Mouse (Mus musculus): ENCODE results near the gene Bcl7a. TPM values are rescaled to one million over a fixed set of nuclear protein-coding genes. Genes with fewer than 3 reads are reported as not detected.

The Bcl7a gene
- total RNA-seq (2017), result 1.3 to 5.0 TPM (median 2.7 TPM) in 3 replicates

DNA sequence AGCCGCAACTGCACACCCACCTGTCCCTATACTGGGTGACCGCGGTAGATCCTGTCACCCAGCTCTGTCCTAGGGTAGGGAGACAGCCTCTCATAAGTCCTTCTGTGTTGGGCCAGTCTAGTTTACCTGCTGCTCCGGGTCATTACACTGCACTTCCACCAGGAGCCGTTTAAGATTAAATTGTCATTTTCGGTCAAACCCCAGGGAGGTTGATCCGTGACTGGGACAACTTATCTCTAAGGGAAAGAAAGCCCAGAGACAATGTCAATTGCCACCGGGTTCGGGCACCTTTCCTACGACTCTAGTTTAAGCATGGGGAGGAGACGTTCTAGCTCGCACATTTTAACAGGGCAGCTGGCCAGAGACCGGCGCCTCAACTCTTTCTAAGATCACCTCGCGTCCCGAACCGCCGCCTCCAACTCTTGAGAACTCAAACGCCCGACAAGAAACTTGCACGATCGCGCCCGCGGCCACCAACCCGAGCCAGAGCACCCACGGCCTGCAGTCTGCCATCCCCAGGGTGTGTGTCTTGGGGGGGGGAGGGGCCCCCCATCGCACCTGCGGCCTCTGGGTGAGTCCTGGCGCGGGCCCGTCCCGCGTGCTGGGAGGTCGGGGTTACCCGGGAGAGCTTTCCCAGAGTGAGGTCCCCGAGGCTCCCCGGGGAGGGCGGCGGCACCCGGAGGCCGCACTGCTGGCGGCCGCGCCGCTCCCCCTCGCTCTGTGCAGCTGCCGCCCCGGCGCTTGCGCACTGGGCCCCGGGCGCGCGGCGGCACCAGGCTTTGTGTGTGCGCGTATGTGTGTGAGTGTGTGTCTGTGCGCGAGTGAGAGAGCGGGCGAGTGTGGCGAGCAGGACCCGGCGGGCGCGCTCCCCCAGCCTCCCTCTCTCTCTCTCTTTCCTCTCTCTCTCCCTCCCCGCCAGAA is at the start of gene Bcl7a:
Gene Bcl7a (plus strand): TSS at position 128 of the 921 bp plus-strand sequence.
- peak; percentile 47 for ATAC-seq (replicated peaks; ENCODE audit: insufficient number of reproducible peaks, low FRiP score, low TSS enrichment, poor library complexity, severe bottlenecking)

DNA sequence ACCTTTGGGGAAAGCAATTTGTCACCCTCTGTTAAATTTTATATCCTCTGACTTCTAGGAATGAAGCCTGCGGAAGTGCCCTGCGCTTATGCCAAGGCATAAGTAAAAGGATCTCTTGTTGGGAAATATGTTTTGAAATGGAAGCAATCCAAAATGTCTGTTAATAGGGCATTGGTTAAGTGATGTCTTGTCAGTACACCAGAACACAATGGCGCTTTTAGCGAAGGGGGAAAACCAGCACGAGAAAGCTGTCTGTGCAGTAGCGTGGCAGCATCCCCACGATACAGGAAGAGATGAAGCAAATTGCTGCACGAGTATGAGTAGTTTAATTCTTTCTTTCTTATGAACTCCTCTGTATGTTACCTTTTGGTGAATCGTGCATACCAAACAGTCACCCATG is 49.0 kb upstream of the Bcl7a start:
- no peak for ATAC-seq (replicated peaks; ENCODE audit: insufficient number of reproducible peaks, low FRiP score, low TSS enrichment, poor library complexity, severe bottlenecking)

DNA sequence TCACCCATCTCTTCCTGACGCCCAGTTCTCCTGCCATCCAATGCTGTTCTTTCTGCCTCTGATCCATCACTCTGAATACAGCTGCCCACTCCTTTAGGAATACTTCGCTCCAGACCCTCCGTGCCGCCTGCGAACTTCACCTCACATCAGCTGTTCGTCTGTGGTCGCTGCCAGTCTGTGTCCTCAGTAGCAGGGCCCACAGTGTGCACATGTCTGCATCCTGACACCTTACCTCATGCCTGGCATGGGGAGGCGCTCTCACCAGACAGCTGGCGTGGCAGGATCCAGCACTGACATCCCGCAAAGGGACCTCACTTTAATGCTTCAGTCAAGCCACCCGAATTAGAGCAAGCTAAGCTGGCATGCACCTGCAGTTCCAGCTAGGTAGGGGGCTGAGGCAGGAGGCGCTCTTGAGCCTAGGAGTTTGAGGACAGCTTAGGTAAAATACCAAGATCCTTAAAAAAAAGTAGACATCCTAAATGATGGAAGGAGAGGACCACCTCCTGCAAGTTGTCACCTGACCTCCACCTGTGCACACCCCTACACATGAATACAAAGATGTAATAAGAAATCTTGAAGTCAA is 47.3 kb upstream of the Bcl7a start:
- no peak for ATAC-seq (replicated peaks; ENCODE audit: insufficient number of reproducible peaks, low FRiP score, low TSS enrichment, poor library complexity, severe bottlenecking)

DNA sequence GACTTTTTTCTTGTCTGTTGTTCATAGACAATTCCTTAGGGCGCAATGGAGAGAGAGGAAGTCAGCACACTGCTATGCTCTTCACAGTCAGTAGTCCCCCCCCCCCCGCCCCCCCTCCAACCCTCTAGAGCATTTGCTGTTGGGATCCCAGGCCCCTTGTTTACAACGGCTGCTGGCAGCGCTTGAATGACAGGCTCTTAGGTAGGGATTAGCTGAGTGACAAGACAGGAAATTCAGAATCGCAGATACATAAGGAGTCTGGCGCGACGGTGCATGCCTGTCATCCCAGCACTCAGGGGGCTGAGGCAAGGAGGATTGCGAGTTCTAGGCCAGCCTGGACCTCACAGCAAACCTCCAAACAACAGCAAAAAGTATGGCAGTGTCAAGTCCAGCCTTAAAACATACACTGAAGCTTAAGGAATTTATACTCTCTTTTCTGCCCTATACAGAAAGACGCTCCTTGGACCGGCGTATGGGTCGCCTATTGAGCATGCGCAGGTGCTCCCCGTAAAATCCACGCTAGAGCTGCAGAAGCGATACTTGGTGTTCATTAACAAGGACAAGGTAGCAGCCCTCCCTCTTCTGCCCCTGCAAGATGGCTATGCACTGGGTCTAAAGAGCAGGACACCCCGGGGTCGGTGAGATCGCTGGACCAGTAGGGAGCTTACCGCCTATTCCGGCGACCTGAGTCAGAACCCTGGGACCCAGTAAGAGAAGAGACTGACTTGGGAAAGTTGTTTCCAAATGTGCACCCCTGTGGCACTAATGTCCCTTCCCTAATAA is 46.5 kb upstream of the Bcl7a start:
- ATAC-seq (replicated peaks; ENCODE audit: insufficient number of reproducible peaks, low FRiP score, low TSS enrichment, poor library complexity, severe bottlenecking), result no peak

DNA sequence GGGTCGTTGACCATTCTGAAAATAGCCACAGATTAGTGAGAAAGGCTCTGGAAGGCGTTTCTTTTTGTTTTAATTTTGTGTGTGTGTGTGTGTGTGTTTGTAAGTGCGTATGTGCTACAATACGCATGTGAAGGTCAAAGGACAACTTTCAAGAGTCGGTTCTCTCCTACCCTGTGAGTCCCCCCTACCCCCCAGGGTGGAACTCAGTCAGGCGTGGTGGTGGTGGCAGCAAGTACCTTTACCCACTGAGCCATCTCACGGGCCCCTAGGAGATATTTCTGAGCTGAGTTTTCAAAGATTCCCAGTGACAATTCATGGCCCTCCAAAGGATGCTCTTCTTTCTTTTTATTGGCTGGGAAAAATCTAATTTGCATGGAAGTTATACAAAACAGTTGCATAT is 45.8 kb upstream of the Bcl7a start:
- no peak for ATAC-seq (replicated peaks; ENCODE audit: insufficient number of reproducible peaks, low FRiP score, low TSS enrichment, poor library complexity, severe bottlenecking)

DNA sequence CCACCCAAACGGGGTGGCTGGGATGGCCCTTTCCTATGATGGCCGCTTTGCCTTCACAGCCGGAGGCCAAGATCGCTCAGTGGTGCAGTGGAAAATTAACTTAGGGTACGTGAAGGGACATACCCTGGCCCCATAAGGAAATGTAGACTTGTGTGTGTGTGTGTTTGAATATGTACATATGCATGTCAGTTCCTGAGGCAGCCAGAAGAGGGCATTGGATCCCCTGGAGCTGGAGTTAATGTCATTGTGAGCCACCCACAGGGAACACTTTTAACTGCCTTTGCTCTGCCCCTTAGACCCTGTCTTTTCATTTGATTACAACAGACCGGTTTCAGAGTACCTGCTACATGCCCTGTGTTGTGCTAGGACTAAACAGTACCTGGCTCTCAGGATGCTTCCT is 45.1 kb upstream of the Bcl7a start:
- no peak for ATAC-seq (replicated peaks; ENCODE audit: insufficient number of reproducible peaks, low FRiP score, low TSS enrichment, poor library complexity, severe bottlenecking)

DNA sequence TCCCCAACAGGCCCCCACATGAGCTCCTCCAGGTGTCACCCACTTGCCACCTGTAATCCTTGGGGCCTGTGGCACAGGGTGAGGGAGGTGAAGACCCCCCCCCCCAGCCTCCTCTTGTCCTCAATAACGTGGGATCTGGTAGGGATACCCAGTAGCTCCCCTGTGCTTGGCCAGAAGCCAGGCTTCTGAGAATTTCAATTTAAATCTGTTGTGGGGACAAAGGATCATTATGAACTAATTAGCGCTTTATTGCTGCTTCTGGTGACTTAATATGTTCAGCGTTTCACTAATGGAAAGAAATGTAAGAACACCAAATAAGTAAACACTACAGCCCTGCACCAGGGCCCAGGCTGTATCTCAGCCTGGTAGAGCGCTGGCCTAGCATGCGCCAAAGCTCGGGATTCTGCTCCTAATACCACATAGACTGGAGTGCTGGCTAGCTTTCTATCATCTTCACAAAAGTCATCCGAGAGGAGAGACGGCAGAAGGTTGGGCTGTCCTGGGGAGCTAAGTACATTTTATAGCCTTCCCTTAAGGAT is 43.1 kb upstream of the Bcl7a start:
- no peak for ATAC-seq (replicated peaks; ENCODE audit: insufficient number of reproducible peaks, low FRiP score, low TSS enrichment, poor library complexity, severe bottlenecking)

DNA sequence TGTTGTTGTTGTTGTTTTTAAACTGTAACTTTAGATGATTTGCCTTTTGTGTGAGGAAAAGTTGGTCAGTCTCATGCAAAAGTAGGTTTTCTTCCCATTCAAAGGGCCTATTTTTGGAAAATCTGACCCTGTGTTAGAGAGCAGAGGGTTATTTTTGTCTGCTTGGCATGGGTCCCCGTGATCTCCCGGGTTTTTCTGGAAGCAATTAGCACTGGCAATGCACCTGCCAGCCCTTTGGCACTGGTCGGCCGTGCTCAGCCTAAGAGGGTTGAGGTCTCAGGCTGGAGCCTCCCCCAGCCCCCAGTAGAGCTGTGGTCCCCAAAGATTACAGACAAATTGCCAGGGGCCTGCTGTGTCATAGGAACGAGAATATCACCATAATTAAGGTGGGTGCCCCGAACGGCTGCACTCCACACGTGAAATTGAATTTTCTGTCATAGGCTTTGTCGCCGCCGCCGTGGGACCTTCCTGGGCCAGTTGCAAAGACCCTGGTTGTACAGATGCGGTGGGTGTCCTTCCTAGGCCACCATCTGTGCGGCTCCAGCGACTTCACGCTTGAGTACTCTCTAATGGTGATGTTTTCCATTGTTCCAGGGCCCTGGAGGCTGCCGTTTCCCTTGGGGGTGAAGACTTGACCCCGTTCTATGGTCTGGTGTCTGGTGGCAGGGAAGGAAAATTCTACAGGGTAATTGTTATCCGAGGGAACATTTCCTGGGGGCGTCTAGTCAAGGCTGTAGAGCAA is 41.7 kb upstream of the Bcl7a start:
- no peak for ATAC-seq (replicated peaks; ENCODE audit: insufficient number of reproducible peaks, low FRiP score, low TSS enrichment, poor library complexity, severe bottlenecking)

DNA sequence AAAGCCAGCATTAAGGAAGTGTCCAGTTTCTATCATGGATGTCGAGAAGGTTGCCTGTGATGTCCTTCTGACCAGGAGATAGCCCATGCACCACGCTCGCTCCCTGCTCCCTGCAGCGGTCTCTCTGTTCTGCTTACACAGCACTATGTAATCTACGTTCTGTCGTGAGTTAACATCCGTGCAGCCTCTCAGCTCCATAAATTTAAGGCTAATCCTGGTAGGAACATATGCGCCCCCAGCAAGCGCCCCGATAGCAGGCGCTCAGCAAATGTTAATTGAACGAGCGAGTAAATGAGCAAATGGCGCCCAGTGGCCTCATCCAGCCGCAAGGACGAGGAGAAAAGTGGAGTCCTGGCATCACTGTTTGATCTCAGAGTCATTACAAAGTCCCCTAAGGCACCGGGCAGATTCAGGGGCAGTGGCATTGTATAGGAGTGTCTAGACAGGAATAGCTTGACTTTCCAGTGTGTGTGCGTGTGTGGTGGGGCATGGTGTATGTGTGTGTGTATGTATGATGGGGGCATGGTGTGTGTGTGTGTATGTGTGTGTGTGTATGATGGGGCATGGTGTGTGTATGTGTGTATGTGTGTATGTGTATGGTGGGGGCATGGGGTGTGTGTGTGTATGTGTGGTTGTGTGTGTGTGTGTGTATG is 35.9 kb upstream of the Bcl7a start:
- no peak for ATAC-seq (replicated peaks; ENCODE audit: insufficient number of reproducible peaks, low FRiP score, low TSS enrichment, poor library complexity, severe bottlenecking)

DNA sequence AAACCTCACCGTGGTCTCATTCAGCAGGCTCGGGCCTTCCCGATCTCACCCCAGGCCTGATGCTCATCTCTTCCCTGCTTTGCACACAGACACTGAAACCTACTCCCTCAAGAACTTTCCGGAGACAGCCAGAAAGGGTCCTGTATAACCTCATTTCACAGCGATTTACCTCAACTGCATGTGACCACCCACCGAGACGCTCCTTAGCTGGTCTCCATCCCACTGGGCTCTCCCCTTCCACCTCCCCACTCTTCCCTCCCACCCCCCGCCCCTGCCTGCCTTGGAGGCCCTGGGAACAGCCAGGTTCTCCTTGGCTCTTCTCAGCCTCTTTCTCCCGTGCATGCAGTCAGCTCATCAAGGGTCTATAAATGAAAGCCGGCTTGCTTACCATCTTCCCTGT is 33.8 kb upstream of the Bcl7a start:
- ATAC-seq (replicated peaks; ENCODE audit: insufficient number of reproducible peaks, low FRiP score, low TSS enrichment, poor library complexity, severe bottlenecking), result no peak

DNA sequence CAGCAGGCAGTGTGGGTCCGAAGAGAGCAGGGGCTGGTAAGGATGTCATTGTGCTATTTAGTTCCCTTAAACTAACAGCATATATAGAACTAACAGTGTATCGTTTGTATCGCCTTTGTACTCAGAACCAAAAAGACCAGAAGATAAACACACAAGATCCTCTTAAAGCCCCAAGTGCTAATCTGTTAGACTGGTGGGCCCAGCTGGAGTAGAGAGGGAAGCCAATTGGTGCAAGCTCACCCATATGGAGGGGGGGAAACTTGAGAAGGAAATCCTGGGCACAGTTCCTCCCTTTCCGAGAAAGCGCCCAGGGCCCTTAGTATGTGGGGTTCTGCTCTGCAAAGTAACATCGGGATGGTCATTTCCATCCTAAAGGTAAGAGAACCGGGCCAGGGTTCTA is 33.4 kb upstream of the Bcl7a start:
- ATAC-seq (replicated peaks; ENCODE audit: insufficient number of reproducible peaks, low FRiP score, low TSS enrichment, poor library complexity, severe bottlenecking), result no peak

DNA sequence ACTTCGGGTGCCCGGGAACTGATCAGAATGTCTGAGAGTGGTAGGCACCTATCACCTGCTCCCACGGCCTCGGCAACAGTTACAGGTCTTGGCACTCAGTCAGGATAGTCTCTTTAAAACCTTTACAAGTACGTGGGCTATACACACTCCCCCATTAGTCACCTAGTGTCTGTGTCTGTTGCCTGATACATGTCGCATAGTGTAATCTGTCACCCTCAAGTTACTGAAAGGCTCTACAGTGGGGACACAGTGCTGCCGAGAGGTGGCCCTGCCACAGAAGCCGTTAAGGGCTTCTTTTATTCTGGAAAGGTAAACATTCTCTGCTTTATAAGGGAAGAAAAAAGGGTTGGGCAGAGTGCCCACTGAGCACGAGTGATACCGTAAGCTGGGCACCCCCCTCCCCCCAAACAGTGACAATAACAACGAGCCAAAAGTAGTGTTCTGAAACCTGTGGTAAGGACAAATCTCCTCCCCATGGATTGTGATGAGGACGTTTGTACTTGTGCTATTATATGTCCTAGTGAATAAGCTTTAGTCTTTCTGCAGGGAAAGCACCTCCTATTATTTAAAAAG is 30.5 kb upstream of the Bcl7a start:
- no peak for ATAC-seq (replicated peaks; ENCODE audit: insufficient number of reproducible peaks, low FRiP score, low TSS enrichment, poor library complexity, severe bottlenecking)

DNA sequence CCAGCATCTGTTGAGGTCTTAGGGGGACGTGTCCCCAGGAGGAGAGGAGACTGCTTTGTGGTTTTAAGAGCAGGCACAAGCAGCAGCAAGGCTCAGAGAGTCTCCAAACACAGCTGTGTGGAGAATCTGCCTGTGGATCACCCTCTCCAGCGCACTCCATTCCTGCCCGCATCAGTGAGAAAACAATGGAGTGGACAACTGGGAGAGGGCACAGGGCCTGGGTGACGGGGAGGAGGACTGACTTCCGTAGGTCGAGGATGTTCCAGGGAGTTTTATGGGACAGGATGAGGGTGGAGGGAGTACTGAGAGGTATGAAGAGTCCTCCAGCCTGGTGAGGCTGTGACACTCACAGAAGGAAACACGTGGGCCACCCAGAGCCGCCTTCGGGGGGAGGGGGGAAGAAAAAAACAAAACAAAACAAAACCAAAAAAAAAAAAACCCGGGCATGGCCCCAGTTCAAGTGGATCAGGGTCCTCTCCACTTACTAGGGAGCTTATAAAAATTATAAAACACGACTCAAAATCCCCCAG is 29.7 kb upstream of the Bcl7a start:
- no peak for ATAC-seq (replicated peaks; ENCODE audit: insufficient number of reproducible peaks, low FRiP score, low TSS enrichment, poor library complexity, severe bottlenecking)

DNA sequence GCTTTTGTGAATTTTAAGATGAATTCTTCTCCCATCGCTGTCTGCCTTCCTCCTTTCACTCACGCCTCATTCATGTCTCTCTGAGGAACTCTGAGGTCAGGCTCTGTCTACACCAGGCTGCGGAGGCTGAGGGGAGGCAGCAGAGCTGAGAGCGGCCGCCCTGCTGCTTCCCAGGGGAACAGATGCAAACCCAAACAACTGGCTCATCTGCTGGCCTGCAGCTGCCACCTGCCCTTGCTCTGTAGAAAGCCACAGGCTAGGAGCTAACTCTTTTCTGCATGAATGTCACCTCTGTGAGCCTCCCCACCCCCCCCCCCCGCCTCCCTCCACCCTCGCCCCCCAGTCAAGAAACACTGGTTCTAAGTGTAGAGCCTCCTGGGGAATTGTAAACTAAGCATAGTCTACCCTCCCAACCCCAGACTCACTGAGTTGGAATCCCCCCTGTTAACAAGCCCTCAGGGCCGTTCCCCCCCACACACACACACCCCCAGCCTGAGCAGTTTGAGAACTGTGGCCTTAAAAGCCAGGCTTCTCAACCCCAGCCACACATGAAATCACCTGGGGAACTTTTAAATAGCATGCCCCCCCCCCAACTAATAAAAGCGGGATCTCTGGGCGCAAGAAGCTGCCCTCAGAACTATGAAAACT is 28.3 kb upstream of the Bcl7a start:
- no peak for ATAC-seq (replicated peaks; ENCODE audit: insufficient number of reproducible peaks, low FRiP score, low TSS enrichment, poor library complexity, severe bottlenecking)

DNA sequence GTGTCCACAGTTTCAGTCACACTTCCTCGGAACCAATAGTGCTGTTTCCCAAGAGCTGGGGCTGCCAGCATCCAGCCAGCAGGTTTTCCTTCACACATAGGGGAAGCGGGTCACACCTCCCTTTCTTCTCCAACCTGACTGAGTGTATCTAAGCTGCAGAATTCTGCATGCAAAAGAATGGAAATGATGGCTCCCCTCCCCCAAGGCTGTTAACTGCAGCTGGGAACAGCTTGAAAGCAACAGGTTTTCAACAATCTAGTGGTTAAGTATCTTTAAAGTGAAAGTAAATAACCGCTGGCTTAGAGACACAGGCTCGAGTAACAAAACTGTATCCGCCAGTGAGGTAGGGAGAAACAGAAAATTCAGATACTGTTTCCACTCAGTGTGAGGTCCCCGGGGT is 25.6 kb upstream of the Bcl7a start:
- no peak for ATAC-seq (replicated peaks; ENCODE audit: insufficient number of reproducible peaks, low FRiP score, low TSS enrichment, poor library complexity, severe bottlenecking)

DNA sequence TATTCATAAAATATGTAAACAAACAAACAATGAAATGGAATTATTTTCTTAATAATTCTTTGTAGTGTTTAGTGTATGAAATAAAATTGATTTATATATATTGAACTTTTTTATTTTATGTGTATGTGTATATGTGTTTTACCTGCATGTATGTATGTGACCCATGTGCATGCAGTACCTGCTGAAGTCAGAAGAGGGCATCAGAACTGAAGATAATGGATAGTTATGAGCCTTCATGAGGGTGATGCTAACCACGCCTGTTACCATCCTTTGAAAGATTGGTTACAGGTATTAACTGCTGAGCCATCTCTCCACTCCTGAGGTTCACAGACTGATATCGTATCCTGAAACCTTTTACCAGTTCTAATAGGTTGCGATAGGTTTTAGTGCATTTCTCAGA is 23.5 kb upstream of the Bcl7a start:
- no peak for ATAC-seq (replicated peaks; ENCODE audit: insufficient number of reproducible peaks, low FRiP score, low TSS enrichment, poor library complexity, severe bottlenecking)

DNA sequence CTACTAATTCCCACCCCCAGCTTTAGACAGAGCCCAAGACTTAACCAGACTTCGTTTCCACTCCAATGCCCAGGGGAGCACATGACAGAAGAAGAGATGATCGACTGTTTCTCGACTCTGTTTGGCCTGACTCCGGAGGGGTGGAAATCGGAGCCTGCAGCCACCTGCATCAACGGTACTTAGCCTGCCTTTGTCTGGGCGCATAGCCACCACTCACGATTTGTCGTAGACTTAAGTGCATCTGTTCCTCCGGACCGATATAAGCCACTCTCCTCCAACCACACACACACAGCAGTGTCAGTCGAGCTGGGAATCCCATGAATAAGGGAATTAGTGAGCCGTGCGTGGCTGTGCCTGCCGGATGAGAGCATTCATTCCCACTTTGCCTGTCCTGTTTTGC is 19.4 kb upstream of the Bcl7a start:
- ATAC-seq (replicated peaks; ENCODE audit: insufficient number of reproducible peaks, low FRiP score, low TSS enrichment, poor library complexity, severe bottlenecking), result no peak

Data from monocyte, adult 5-6 weeks (primary cell).